Mouse (Mus musculus) bone marrow macrophage, adult 2 months (primary cell): ENCODE measurements around the gene Hemgn.

ENCODE experiments used
- CTCF ChIP-seq: IDR thresholded peaks from 2 replicates; pipeline ENCODE4 v1.5.1; 2012; ENCODE audit warnings: low read depth, mild to moderate bottlenecking, low read length, moderate library complexity
- POLR2A ChIP-seq: IDR thresholded peaks from 2 replicates; pipeline ENCODE4 v1.6.1; 2012; ENCODE audit warnings: mild to moderate bottlenecking, low read depth, low read length, borderline replicate concordance

DNA sequence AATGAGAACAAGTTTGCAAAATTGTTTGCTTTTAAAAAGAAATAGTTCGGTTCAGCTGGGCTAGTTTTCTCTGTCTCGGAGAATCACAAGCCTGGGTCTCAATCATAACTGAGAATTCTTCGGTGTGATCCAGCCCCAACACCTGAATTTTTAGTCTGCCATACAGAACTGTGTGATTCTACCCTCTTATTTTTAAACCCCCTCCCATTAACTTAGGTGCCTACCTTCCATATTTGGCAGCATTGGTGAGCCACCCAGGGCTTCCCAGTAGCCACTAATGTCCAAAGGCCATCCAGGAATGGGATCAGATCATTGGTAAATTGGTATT lies 67.6 kb downstream of the Hemgn start:
- TF ChIP-seq CTCF (no peak), POLR2A (no peak)
